Mouse (Mus musculus): ENCODE data around the gene Acot2. TPM values are rescaled to one million over a fixed set of nuclear protein-coding genes. Genes with fewer than 3 reads are reported as not detected.
"Not testable (repeated sequence)": the region's sequence is repeated elsewhere in the genome, so short reads cannot be mapped to it uniquely, and the experiment has no call there.

Gene Acot2
- polyA plus RNA-seq, 1 experiment from 2014 or later, result 41.2 TPM

- ATAC-seq (ENCODE audit: borderline replicate concordance, extremely low read depth, low FRiP score, low TSS enrichment), result peak; percentile 49
- WGBS, result 24% methylated on average over 8 of the region's 8 CpGs
- not testable (repeated sequence) for H3K27me3 ChIP-seq, H3K4me2 ChIP-seq, H3K9me3 ChIP-seq, H3K36me3 ChIP-seq, H3K9ac ChIP-seq, H3K4me3 ChIP-seq, H3K27ac ChIP-seq
- peaks cover 11% of the 10 kb centered on the region for H3K4me1 ChIP-seq
These were observed 11.6 kb downstream of the Acot2 start for GRCm38 (mm10) chr12:83999237-83999636.

- Histone ChIP-seq H3K4me1 (peaks cover 11% of the 10 kb centered on the region), H3K9ac (no peak overlapping the region), H3K9me3 (no peaks in the 10 kb centered on the region), H3K27me3 (no peaks in the 10 kb centered on the region), H3K36me3 (no peaks in the 10 kb centered on the region), H3K4me3 (no peak overlapping the region), H3K4me2 (no peak overlapping the region), H3K27ac (no peak overlapping the region)
- ATAC-seq (ENCODE audit: borderline replicate concordance, extremely low read depth, low FRiP score, low TSS enrichment), result no peak
- 34% methylated on average over 3 of the region's 3 CpGs for WGBS
These were observed 12.8 kb downstream of the Acot2 start for GRCm38 (mm10) chr12:84000418-84000817.

GRCm38 (mm10) chr12:84003866-84004265 lies 16.2 kb downstream of the Acot2 start:
- H3K9ac ChIP-seq, result no peak overlapping the region
- H3K4me2 ChIP-seq, result no peak overlapping the region
- H3K27ac ChIP-seq, result no peak overlapping the region
- no peak overlapping the region for H3K4me3 ChIP-seq
- H3K36me3 ChIP-seq, result no peaks in the 10 kb centered on the region
- no peaks in the 10 kb centered on the region for H3K9me3 ChIP-seq
- WGBS, result 88% methylated on average over 1 of the region's 1 CpGs
- peaks cover 8% of the 10 kb centered on the region for H3K4me1 ChIP-seq
- no peak for ATAC-seq (ENCODE audit: borderline replicate concordance, extremely low read depth, low FRiP score, low TSS enrichment)
- no peaks in the 10 kb centered on the region for H3K27me3 ChIP-seq

- 80% methylated on average over 12 of the region's 12 CpGs for WGBS
- H3K27ac ChIP-seq, result peak overlapping the region; percentile 88; the same call in 1 of the 2 replicates
- ATAC-seq (ENCODE audit: borderline replicate concordance, extremely low read depth, low FRiP score, low TSS enrichment), result no peak
These were observed 20.6 kb downstream of the Acot2 start for GRCm38 (mm10) chr12:84008251-84008650.

GRCm38 (mm10) chr12:84008729-84009128 lies 21.1 kb downstream of the Acot2 start:
- 0 out of 2 replicates have a peak, but pooled peaks have one; percentile 3 for ATAC-seq (ENCODE audit: borderline replicate concordance, extremely low read depth, low FRiP score, low TSS enrichment)
- WGBS, result 44% methylated on average over 8 of the region's 8 CpGs

More at GRCm38 (mm10) chr12:84008251-84008650, 20.6 kb downstream of the Acot2 start:
- Histone ChIP-seq H3K4me3 (no peak overlapping the region), H3K27me3 (no peaks in the 10 kb centered on the region), H3K4me1 (peaks cover 25% of the 10 kb centered on the region), H3K9me3 (no peaks in the 10 kb centered on the region), H3K36me3 (no peaks in the 10 kb centered on the region), H3K4me2 (peak overlapping the region; percentile 64; the same call in 1 of the 2 replicates), H3K9ac (no peak overlapping the region)

GRCm38 (mm10) chr12:84009171-84009965 lies 21.7 kb downstream of the Acot2 start, which contains the start of gene Acot1:
TSS of gene Acot1 (plus strand) at chr12:84009490.
- Histone ChIP-seq H3K9ac (peak within 1 kb of the TSS; percentile 43), H3K4me3 (peak within 1 kb of the TSS; percentile 52), H3K4me2 (peak within 1 kb of the TSS; percentile 64), H3K4me1 (peaks cover 25% of the 10 kb centered on the region), H3K27ac (peak within 1 kb of the TSS; percentile 88)
- WGBS, result under 1% methylated on average over 62 of the region's 70 CpGs
- ATAC-seq (ENCODE audit: borderline replicate concordance, extremely low read depth, low FRiP score, low TSS enrichment), result peak; percentile 97
- not testable (repeated sequence) for H3K9me3 ChIP-seq, H3K27me3 ChIP-seq, H3K36me3 ChIP-seq

More at GRCm38 (mm10) chr12:84008729-84009128, 21.1 kb downstream of the Acot2 start:
- Histone ChIP-seq H3K9ac (0 out of 2 replicates have a peak overlapping the region, but pooled peaks have one; percentile 43), H3K36me3 (no peaks in the 10 kb centered on the region), H3K4me3 (peak overlapping the region; percentile 52), H3K27ac (peak overlapping the region; percentile 88), H3K27me3 (no peaks in the 10 kb centered on the region), H3K4me1 (peaks cover 25% of the 10 kb centered on the region), H3K4me2 (peak overlapping the region; percentile 64), H3K9me3 (no peaks in the 10 kb centered on the region)

GRCm38 (mm10) chr12:84010201-84010600 lies 22.5 kb downstream of the Acot2 start:
- Histone ChIP-seq H3K4me2 (peak overlapping the region; percentile 64), H3K9ac (0 out of 2 replicates have a peak overlapping the region, but pooled peaks have one; percentile 43), H3K36me3 (0 out of 2 replicates have a peak, but pooled peaks cover 2% of the 10 kb centered on the region), H3K4me1 (peaks cover 25% of the 10 kb centered on the region), H3K27ac (peak overlapping the region; percentile 7; the same call in 1 of the 2 replicates), H3K27me3 (no peaks in the 10 kb centered on the region), H3K4me3 (peak overlapping the region; percentile 52), H3K9me3 (no peaks in the 10 kb centered on the region)
- 58% methylated on average over 3 of the region's 3 CpGs for WGBS
- ATAC-seq (ENCODE audit: borderline replicate concordance, extremely low read depth, low FRiP score, low TSS enrichment), result no peak

- Histone ChIP-seq H3K36me3 (0 out of 2 replicates have a peak, but pooled peaks cover 5% of the 10 kb centered on the region), H3K4me3 (peak overlapping the region; percentile 52), H3K9me3 (no peaks in the 10 kb centered on the region), H3K27me3 (no peaks in the 10 kb centered on the region), H3K9ac (no peak overlapping the region), H3K4me1 (peaks cover 25% of the 10 kb centered on the region), H3K27ac (peak overlapping the region; percentile 63), H3K4me2 (peak overlapping the region; percentile 64)
- WGBS, result 30% methylated on average over 12 of the region's 12 CpGs
- peak; percentile 57; the same call in 1 of the 2 replicates for ATAC-seq (ENCODE audit: borderline replicate concordance, extremely low read depth, low FRiP score, low TSS enrichment)
These were observed 23.8 kb downstream of the Acot2 start for GRCm38 (mm10) chr12:84011251-84012040.

- Histone ChIP-seq H3K9ac (no peak overlapping the region), H3K27me3 (no peaks in the 10 kb centered on the region), H3K4me2 (no peak overlapping the region), H3K4me3 (no peak overlapping the region), H3K4me1 (peaks cover 25% of the 10 kb centered on the region), H3K9me3 (no peaks in the 10 kb centered on the region), H3K27ac (no peak overlapping the region), H3K36me3 (peaks cover 8% of the 10 kb centered on the region; the same call in 1 of the 2 replicates)
- ATAC-seq (ENCODE audit: borderline replicate concordance, extremely low read depth, low FRiP score, low TSS enrichment), result no peak
- 67% methylated on average over 6 of the region's 6 CpGs for WGBS
These were observed 25.5 kb downstream of the Acot2 start for GRCm38 (mm10) chr12:84013130-84013529.

- Histone ChIP-seq H3K36me3 (peaks cover 8% of the 10 kb centered on the region; the same call in 1 of the 2 replicates), H3K9me3 (no peaks in the 10 kb centered on the region), H3K27ac (no peak overlapping the region), H3K9ac (no peak overlapping the region), H3K4me3 (no peak overlapping the region), H3K4me1 (peaks cover 20% of the 10 kb centered on the region), H3K4me2 (no peak overlapping the region), H3K27me3 (no peaks in the 10 kb centered on the region)
- no peak for ATAC-seq (ENCODE audit: borderline replicate concordance, extremely low read depth, low FRiP score, low TSS enrichment)
- 90% methylated on average over 7 of the region's 7 CpGs for WGBS
These were observed 26.0 kb downstream of the Acot2 start for GRCm38 (mm10) chr12:84013701-84014100.

GRCm38 (mm10) chr12:84020528-84020927 lies 32.9 kb downstream of the Acot2 start:
- H3K27me3 ChIP-seq, H3K4me2 ChIP-seq, H3K27ac ChIP-seq, H3K36me3 ChIP-seq, H3K4me1 ChIP-seq, H3K4me3 ChIP-seq, H3K9ac ChIP-seq, H3K9me3 ChIP-seq: not testable (repeated sequence)
- WGBS, result 21% methylated on average over 7 of the region's 7 CpGs
- ATAC-seq (ENCODE audit: borderline replicate concordance, extremely low read depth, low FRiP score, low TSS enrichment), result peak; percentile 69

Data from lung, embryonic 15.5 days (tissue).